Mouse (Mus musculus) ovary, postnatal 14 days (tissue): ENCODE measurements around the gene Vmn2r36.
"Not testable (repeated sequence)": the region's sequence is repeated elsewhere in the genome, so short reads cannot be mapped to it uniquely, and the experiment has no call there.

Experiments used
- DNase-seq: peaks from one replicate; pipeline ENCODE4 v3.0.0; 2022; ENCODE audit warnings: low spot score

Gene Vmn2r36

DNA sequence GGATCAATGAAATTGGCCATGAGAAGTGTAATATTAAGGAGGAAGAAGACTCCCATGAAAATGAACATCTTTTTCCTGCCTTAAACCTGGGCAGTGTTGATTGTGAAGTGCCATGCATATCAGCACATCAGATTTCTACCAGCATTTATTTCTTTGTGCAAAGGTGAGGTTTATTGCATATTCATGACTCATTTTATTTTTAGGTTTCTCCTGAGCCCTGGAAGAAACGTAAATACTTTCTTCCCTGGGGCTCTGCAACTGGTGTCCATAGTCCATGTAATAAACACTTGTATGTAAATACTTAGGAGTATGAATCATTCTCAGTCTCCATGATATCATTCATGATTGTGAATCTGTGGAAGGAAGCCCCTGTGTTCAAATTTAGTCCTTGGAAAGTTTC is at the start of gene Vmn2r36:
Gene Vmn2r36 (minus strand): TSS at position 101 of the 400 bp plus-strand sequence.
- DNase-seq: not testable (repeated sequence)
